Mouse (Mus musculus): Measurements from ENCODE around the gene Clstn2. TPM values are rescaled to one million over a fixed set of nuclear protein-coding genes. Genes with fewer than 3 reads are reported as not detected.

The Clstn2 gene
- total and polyA plus RNA-seq, 3 experiments, result not detected

GRCm38 (mm10) chr9:97599006-97599405, 434.0 kb downstream of the Clstn2 start:
- H3K36me3 ChIP-seq (replicated peaks in 1 of 2; ENCODE audit: control insufficient read depth in 1 of 2, insufficient read depth in 1 of 2, low read length in 1 of 2), result no peaks in the 10 kb centered on the region
- no peak overlapping the region for H3K4me2 ChIP-seq (ENCODE audit: insufficient read depth, low read depth, poor library complexity, severe bottlenecking)
- H3K4me3 ChIP-seq (replicated peaks in 1 of 3; ENCODE audit: low read depth in 2 of 3, low read length in 2 of 3, poor library complexity in 1 of 3), result no peak overlapping the region
- H3K4me1 ChIP-seq (ENCODE audit: control insufficient read depth in 1 of 2, insufficient read depth in 2 of 2), result no peaks in the 10 kb centered on the region
- no peaks in the 10 kb centered on the region for H3K27me3 ChIP-seq (replicated peaks)
- H3K27ac ChIP-seq (ENCODE audit: insufficient read depth, low read depth), result no peak overlapping the region
- dilution Hi-C loops (cut with MboI; ENCODE audit: extremely low pct_ligation_motif_present, extremely low pct_unique_long_range_greater_than_20kb, low sequenced_read_pairs) (no loop called here), in situ Hi-C loops (cut with MboI; ENCODE audit: low pct_ligation_motif_present, low pct_unique_long_range_greater_than_20kb, low sequenced_read_pairs) (no loop called here)
- no peak for DNase-seq (ENCODE audit: extremely low read depth)
- no peak for TF ChIP-seq ZKSCAN1 (IDR thresholded peaks at IDR 0.05; ENCODE audit: borderline replicate concordance, low read depth, low read length)
- TF ChIP-seq MYC (IDR thresholded peaks at IDR 0.05; ENCODE audit: low read depth, low read length), result no peak
- peaks cover 53% of the 10 kb centered on the region for H3K9me3 ChIP-seq (replicated peaks; ENCODE audit: low read length)
- H3K9ac ChIP-seq (ENCODE audit: insufficient read depth, low read depth), result no peak overlapping the region
- no peaks in the 10 kb centered on the region for H3K79me2 ChIP-seq (replicated peaks; ENCODE audit: control insufficient read depth, extremely low read depth, insufficient read depth, poor library complexity, severe bottlenecking)

- in situ Hi-C loops (cut with MboI; ENCODE audit: low pct_ligation_motif_present, low pct_unique_long_range_greater_than_20kb, low sequenced_read_pairs), result no loop called here
- Histone ChIP-seq H3K4me2 (ENCODE audit: insufficient read depth, low read depth, poor library complexity, severe bottlenecking) (no peak overlapping the region), H3K27me3 (replicated peaks) (no peaks in the 10 kb centered on the region), H3K36me3 (replicated peaks in 1 of 2; ENCODE audit: control insufficient read depth in 1 of 2, insufficient read depth in 1 of 2, low read length in 1 of 2) (no peaks in the 10 kb centered on the region), H3K4me3 (replicated peaks in 1 of 3; ENCODE audit: low read depth in 2 of 3, low read length in 2 of 3, poor library complexity in 1 of 3) (no peak overlapping the region), H3K9me3 (replicated peaks; ENCODE audit: low read length) (peaks cover 70% of the 10 kb centered on the region), H3K79me2 (replicated peaks; ENCODE audit: control insufficient read depth, extremely low read depth, insufficient read depth, poor library complexity, severe bottlenecking) (no peaks in the 10 kb centered on the region), H3K4me1 (ENCODE audit: control insufficient read depth in 1 of 2, insufficient read depth in 2 of 2) (no peaks in the 10 kb centered on the region), H3K27ac (ENCODE audit: insufficient read depth, low read depth) (no peak overlapping the region), H3K9ac (ENCODE audit: insufficient read depth, low read depth) (no peak overlapping the region)
- dilution Hi-C loops (cut with MboI; ENCODE audit: extremely low pct_ligation_motif_present, extremely low pct_unique_long_range_greater_than_20kb, low sequenced_read_pairs), result no loop called here
- TF ChIP-seq SMC3 (IDR thresholded peaks at IDR 0.05; ENCODE audit: low read depth, low read length), result no peak
- no peak for TF ChIP-seq SIN3A (IDR thresholded peaks at IDR 0.05; ENCODE audit: low read length)
- no peak for TF ChIP-seq USF1 (IDR thresholded peaks at IDR 0.05; ENCODE audit: low read depth, low read length)
- DNase-seq (ENCODE audit: extremely low read depth), result no peak
Measured at GRCm38 (mm10) chr9:97590712-97591111, 442.3 kb downstream of the Clstn2 start.

GRCm38 (mm10) chr9:97570881-97571280, 462.1 kb downstream of the Clstn2 start:
- DNase-seq (ENCODE audit: extremely low read depth), result no peak

More at GRCm38 (mm10) chr9:97570881-97571280, 462.1 kb downstream of the Clstn2 start:
- H3K4me2 ChIP-seq (ENCODE audit: insufficient read depth, low read depth, poor library complexity, severe bottlenecking), result no peak overlapping the region
- H3K27me3 ChIP-seq (replicated peaks), result no peaks in the 10 kb centered on the region
- H3K4me3 ChIP-seq (replicated peaks in 1 of 3; ENCODE audit: low read depth in 2 of 3, low read length in 2 of 3, poor library complexity in 1 of 3), result no peak overlapping the region
- no peaks in the 10 kb centered on the region for H3K36me3 ChIP-seq (replicated peaks in 1 of 2; ENCODE audit: control insufficient read depth in 1 of 2, insufficient read depth in 1 of 2, low read length in 1 of 2)
- in situ Hi-C loops (cut with MboI; ENCODE audit: low pct_ligation_motif_present, low pct_unique_long_range_greater_than_20kb, low sequenced_read_pairs) (no loop called here), dilution Hi-C loops (cut with MboI; ENCODE audit: extremely low pct_ligation_motif_present, extremely low pct_unique_long_range_greater_than_20kb, low sequenced_read_pairs) (no loop called here)
- H3K4me1 ChIP-seq (ENCODE audit: control insufficient read depth in 1 of 2, insufficient read depth in 2 of 2), result no peaks in the 10 kb centered on the region
- H3K9ac ChIP-seq (ENCODE audit: insufficient read depth, low read depth), result no peak overlapping the region
- no peaks in the 10 kb centered on the region for H3K79me2 ChIP-seq (replicated peaks; ENCODE audit: control insufficient read depth, extremely low read depth, insufficient read depth, poor library complexity, severe bottlenecking)
- no peak for TF ChIP-seq NRF1 (IDR thresholded peaks at IDR 0.05; ENCODE audit: low read depth, low read length)
- TF ChIP-seq CHD2 (IDR thresholded peaks at IDR 0.05; ENCODE audit: low read length), result no peak
- TF ChIP-seq MAFK (IDR thresholded peaks at IDR 0.05; ENCODE audit: insufficient replicate concordance, low read length), result no peak
- no peak for TF ChIP-seq E2F4 (IDR thresholded peaks at IDR 0.05; ENCODE audit: insufficient replicate concordance, low read depth, low read length)
- no peak for TF ChIP-seq BHLHE40 (IDR thresholded peaks at IDR 0.05; ENCODE audit: low read depth, low read length)
- no peak for TF ChIP-seq TCF12 (IDR thresholded peaks at IDR 0.05; ENCODE audit: low read depth, low read length)
- no peak for TF ChIP-seq SMC3 (IDR thresholded peaks at IDR 0.05; ENCODE audit: low read depth, low read length)
- no peak for TF ChIP-seq CTCF (conservative IDR thresholded peaks at IDR 0.05 in 1 of 2, IDR thresholded peaks at IDR 0.05 in 1 of 2; ENCODE audit: low read depth in 2 of 2, low read length in 2 of 2)
- TF ChIP-seq ZMIZ1 (IDR thresholded peaks at IDR 0.05; ENCODE audit: low read depth, low read length), result no peak
- no peak for TF ChIP-seq PAX5 (IDR thresholded peaks at IDR 0.05; ENCODE audit: low read length)
- TF ChIP-seq NELFE (IDR thresholded peaks at IDR 0.05; ENCODE audit: low read depth, low read length), result no peak
- no peak for TF ChIP-seq HCFC1 (IDR thresholded peaks at IDR 0.05; ENCODE audit: low read depth, low read length)
- no peak for TF ChIP-seq MAZ (IDR thresholded peaks at IDR 0.05; ENCODE audit: low read depth, low read length)
- TF ChIP-seq POLR2AphosphoS2 (IDR thresholded peaks at IDR 0.05; ENCODE audit: low read depth, low read length), result no peak
- no peak for TF ChIP-seq RAD21 (IDR thresholded peaks at IDR 0.05; ENCODE audit: low read depth, low read length)
- no peak for TF ChIP-seq ETS1 (conservative IDR thresholded peaks at IDR 0.05; ENCODE audit: low read depth, low read length)
- TF ChIP-seq MXI1 (IDR thresholded peaks at IDR 0.05; ENCODE audit: low read depth, low read length), result no peak
- H3K9me3 ChIP-seq (replicated peaks; ENCODE audit: low read length), result peaks cover 69% of the 10 kb centered on the region
- H3K27ac ChIP-seq (ENCODE audit: insufficient read depth, low read depth), result no peak overlapping the region

All from CH12.LX (cell line).